Mouse (Mus musculus) midbrain, embryonic 10.5 days (tissue): ENCODE results near the gene Slc22a22. TPM values are rescaled to one million over a fixed set of nuclear protein-coding genes. Genes with fewer than 3 reads are reported as not detected.
A peak's percentile ranks its signal among the peaks of the same experiment; 100 is the strongest.

Experiments
- DNase-seq: peaks from one replicate; pipeline ENCODE4 v3.0.0-alpha.2; 2017; ENCODE audit warnings: low spot score
- H3K27ac ChIP-seq: fragments of 300-500 bp; sonication (generic); replicated peaks from 2 replicates; pipeline ENCODE4 v1.5.1; 2016; ENCODE audit warnings: mild to moderate bottlenecking
- H3K27me3 ChIP-seq: fragments of 300-500 bp; sonication (generic); 2 replicates; pipeline ENCODE4 v1.6.1; 2016; ENCODE audit warnings: low read depth, mild to moderate bottlenecking; ENCODE audit not compliant: poor library complexity, severe bottlenecking
- H3K36me3 ChIP-seq: fragments of 300-500 bp; sonication (generic); 2 replicates; pipeline ENCODE4 v1.6.1; 2016; ENCODE audit warnings: mild to moderate bottlenecking, moderate library complexity
- H3K4me1 ChIP-seq: fragments of 300-500 bp; sonication (generic); 2 replicates; pipeline ENCODE4 v1.6.1; 2016
- H3K4me3 ChIP-seq: fragments of 300-500 bp; sonication (generic); 2 replicates; pipeline ENCODE4 v1.5.1; 2016; ENCODE audit warnings: mild to moderate bottlenecking, moderate library complexity
- H3K9me3 ChIP-seq: fragments of 300-500 bp; sonication (generic); replicated peaks from 2 replicates; pipeline ENCODE4 v1.6.1; 2016; ENCODE audit warnings: mild to moderate bottlenecking
- whole genome bisulfite sequencing: fragments of 180-500 bp; shearing (Covaris S2); methylation state at CpG from one replicate; pipeline ENCODE4 v1.1.7; 2016; 5-methylcytosine and 5-hydroxymethylcytosine counted together
- polyA plus RNA-seq: library from polyadenylated mRNA; unstranded; fragments of >200 nt; fragmentation: Nextera tagmentation; extraction: Ambion mirVana; gene quantifications from 2 replicates; pipeline ENCODE4 v1.2.1, GENCODE M21; 2016

Gene Slc22a22
- polyA plus RNA-seq = not detected in 2 replicates

- 74% methylated on average over 2 of the region's 2 CpGs for WGBS
- Histone ChIP-seq H3K4me1 (peaks cover 5% of the 10 kb centered on the region), H3K27ac (no peak within 1 kb of the TSS), H3K9me3 (no peaks in the 10 kb centered on the region), H3K36me3 (no peaks in the 10 kb centered on the region), H3K4me3 (no peak within 1 kb of the TSS), H3K27me3 (no peaks in the 10 kb centered on the region)
- no peak for DNase-seq
Measured at GRCm38 (mm10) chr15:57477525-57477924, at the start of gene Slc22a22. Slc22a22 (minus strand) TSS chr15:57477625.

- Histone ChIP-seq H3K27me3 (no peaks in the 10 kb centered on the region), H3K36me3 (no peaks in the 10 kb centered on the region), H3K4me3 (no peak overlapping the region), H3K4me1 (peaks cover 17% of the 10 kb centered on the region), H3K9me3 (no peaks in the 10 kb centered on the region), H3K27ac (no peak overlapping the region)
- 57% methylated on average over 10 of the region's 10 CpGs for WGBS
- DNase-seq = peak; percentile 16
Measured at GRCm38 (mm10) chr15:57523510-57524298, 46.3 kb upstream of the Slc22a22 start.

GRCm38 (mm10) chr15:57522160-57522559, 44.7 kb upstream of the Slc22a22 start:
- Histone ChIP-seq H3K27ac (no peak overlapping the region), H3K36me3 (no peaks in the 10 kb centered on the region), H3K27me3 (no peaks in the 10 kb centered on the region), H3K4me3 (no peak overlapping the region), H3K4me1 (peaks cover 17% of the 10 kb centered on the region), H3K9me3 (no peaks in the 10 kb centered on the region)
- no peak for DNase-seq
- WGBS = 69% methylated on average over 1 of the region's 1 CpGs

DNA sequence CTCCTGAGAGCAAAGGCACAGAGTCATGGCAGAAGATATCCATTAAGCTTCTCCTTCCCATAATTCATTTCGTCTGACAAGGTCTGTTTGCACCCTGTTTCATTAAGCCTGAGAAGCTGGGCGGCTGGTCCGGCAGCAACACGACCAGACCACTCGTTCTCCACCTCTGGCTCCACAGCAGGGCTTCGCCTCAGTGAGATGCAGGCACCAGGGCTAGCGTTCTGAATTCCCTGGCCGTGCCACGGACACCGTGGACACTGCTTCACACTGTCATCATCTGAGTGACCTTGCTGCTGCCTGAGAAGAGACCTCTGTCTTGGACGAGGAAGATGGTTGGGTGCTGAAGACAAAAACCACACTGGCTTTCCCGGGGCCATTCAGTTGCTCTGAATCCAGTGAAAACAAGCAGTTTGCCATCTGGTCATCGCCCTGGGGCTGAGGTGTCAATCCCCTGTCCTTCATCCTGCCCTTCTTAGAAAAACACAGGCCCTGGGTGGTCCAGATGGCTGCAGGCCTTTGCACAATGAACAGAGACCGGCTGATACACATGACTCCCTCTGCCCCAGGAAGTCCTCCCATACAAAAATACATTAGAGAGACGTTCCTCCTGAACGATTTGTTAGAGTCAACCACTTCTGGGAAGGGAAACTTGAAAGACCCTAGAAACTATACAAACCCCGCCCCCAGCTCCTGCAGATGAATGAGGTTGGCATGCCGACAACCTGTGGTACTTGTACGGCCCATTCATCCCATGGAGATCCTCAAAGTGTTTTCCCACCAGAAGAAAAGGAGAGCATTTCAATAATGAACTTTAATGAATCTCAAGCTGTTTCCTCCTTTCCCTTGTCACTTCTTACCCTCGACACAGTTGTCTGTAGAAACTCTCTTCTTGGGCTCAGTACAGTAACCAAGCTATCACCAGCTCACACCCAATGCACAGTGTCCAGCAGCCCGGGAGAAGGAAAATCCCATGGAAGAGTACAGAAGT, 32.1 kb upstream of the Slc22a22 start:
- Histone ChIP-seq H3K9me3 (no peaks in the 10 kb centered on the region), H3K27me3 (no peaks in the 10 kb centered on the region; the same call in 1 of the 2 replicates), H3K36me3 (no peaks in the 10 kb centered on the region), H3K4me1 (peaks cover 14% of the 10 kb centered on the region), H3K4me3 (no peak overlapping the region), H3K27ac (peak overlapping the region; percentile 43; the same call in 1 of the 2 replicates)
- DNase-seq = peak; percentile 56
- 53% methylated on average over 21 of the region's 21 CpGs for WGBS

DNA sequence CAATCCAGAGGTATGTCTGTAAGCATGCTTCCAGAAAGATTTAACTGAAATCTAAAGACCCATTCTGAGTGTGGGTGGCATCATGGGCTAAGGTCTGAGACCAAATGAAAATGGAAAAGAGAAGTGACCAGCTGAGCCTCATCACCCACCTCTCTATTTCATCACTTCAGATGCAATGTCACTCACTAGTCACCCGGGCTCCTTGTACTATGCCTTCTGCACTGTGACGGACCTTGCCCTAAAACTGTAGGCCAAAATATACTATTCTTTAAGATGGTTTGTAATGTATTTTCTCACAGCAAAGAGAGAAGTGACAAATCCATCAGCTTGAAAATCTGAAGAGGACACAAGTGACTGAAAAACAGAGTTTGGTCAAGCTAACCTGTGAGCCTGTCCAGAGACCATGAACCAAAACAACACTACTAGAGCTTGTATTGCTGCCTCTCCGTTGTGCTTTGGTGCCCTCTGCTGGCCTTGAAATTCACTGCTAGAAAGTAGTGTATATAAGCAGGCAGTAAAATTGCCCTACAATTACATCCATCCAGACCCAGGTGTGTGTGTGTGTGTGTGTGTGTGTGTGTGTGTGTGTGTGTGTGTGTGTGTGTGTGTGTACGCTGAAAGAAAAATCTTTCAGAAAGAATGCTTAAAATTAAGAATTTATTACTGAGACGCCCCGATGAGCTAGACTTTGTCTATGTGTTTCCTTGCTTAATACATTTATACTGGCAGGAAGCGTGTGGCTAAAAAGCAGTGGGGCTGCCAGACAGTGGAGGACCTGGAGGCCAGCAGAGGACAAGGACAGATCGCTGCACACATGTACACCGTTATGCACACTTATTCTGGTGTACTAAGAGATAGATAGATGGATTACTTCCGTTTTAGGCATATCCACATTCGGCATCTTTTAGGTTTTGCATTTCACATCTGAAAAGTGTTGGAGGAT, 31.1 kb upstream of the Slc22a22 start:
- Histone ChIP-seq H3K27ac (no peak overlapping the region), H3K27me3 (no peaks in the 10 kb centered on the region; the same call in 1 of the 2 replicates), H3K4me1 (peaks cover 24% of the 10 kb centered on the region), H3K9me3 (no peaks in the 10 kb centered on the region), H3K4me3 (no peak overlapping the region), H3K36me3 (no peaks in the 10 kb centered on the region)
- WGBS = 67% methylated on average over 11 of the region's 11 CpGs
- peak; percentile 80 for DNase-seq

GRCm38 (mm10) chr15:57504126-57504705, 26.8 kb upstream of the Slc22a22 start:
- no peak for DNase-seq

GRCm38 (mm10) chr15:57503656-57504055, 26.2 kb upstream of the Slc22a22 start:
- Histone ChIP-seq H3K4me3 (no peak overlapping the region), H3K27me3 (no peaks in the 10 kb centered on the region; the same call in 1 of the 2 replicates), H3K27ac (no peak overlapping the region), H3K9me3 (no peaks in the 10 kb centered on the region), H3K4me1 (peaks cover 11% of the 10 kb centered on the region), H3K36me3 (no peaks in the 10 kb centered on the region)
- 83% methylated on average over 3 of the region's 3 CpGs for WGBS
- no peak for DNase-seq

More at GRCm38 (mm10) chr15:57504126-57504705, 26.8 kb upstream of the Slc22a22 start:
- Histone ChIP-seq H3K4me3 (no peak overlapping the region), H3K27me3 (no peaks in the 10 kb centered on the region; the same call in 1 of the 2 replicates), H3K4me1 (peaks cover 16% of the 10 kb centered on the region), H3K36me3 (no peaks in the 10 kb centered on the region), H3K9me3 (no peaks in the 10 kb centered on the region), H3K27ac (no peak overlapping the region)
- 72% methylated on average over 9 of the region's 9 CpGs for WGBS

- H3K36me3 ChIP-seq = no peaks in the 10 kb centered on the region
- no peak overlapping the region for H3K27ac ChIP-seq
- H3K9me3 ChIP-seq = no peaks in the 10 kb centered on the region
- peaks cover 6% of the 10 kb centered on the region; the same call in 1 of the 2 replicates for H3K27me3 ChIP-seq
- DNase-seq = no peak
- peaks cover 11% of the 10 kb centered on the region for H3K4me1 ChIP-seq
- no peak overlapping the region for H3K4me3 ChIP-seq
Measured at GRCm38 (mm10) chr15:57501559-57501958, 24.1 kb upstream of the Slc22a22 start.

DNA sequence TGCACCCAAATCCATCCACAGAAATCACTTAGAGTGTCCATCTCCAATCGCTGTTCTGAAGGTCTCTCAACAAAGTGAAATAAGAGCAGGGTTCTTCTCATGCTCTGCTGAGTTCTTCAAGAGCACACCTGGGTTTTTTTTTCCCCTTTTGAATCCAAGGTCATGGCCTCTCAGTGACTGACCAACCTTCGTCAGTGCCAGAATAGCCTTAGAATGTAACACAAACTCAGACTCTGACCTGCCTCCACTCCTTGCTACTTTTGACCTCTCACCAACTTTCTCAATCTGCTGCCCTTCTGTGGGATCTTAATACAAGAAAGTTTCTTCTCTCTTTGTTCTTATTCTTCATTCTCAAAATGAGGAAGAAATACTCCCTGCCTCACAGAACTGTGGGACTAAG, 18.7 kb upstream of the Slc22a22 start:
- no peak overlapping the region for H3K27ac ChIP-seq
- 90% methylated on average over 2 of the region's 2 CpGs for WGBS
- peaks cover 6% of the 10 kb centered on the region; the same call in 1 of the 2 replicates for H3K27me3 ChIP-seq

GRCm38 (mm10) chr15:57482509-57482908, 5.1 kb upstream of the Slc22a22 start:
- WGBS = 37% methylated on average over 2 of the region's 2 CpGs
- Histone ChIP-seq H3K36me3 (no peaks in the 10 kb centered on the region), H3K9me3 (no peaks in the 10 kb centered on the region), H3K27me3 (no peaks in the 10 kb centered on the region), H3K4me3 (no peak overlapping the region), H3K4me1 (peaks cover 7% of the 10 kb centered on the region), H3K27ac (no peak overlapping the region)
- no peak for DNase-seq

More for the DNA sequence above, 18.7 kb upstream of the Slc22a22 start:
- DNase-seq = no peak
- Histone ChIP-seq H3K9me3 (no peaks in the 10 kb centered on the region), H3K4me3 (no peak overlapping the region), H3K36me3 (no peaks in the 10 kb centered on the region), H3K4me1 (no peaks in the 10 kb centered on the region)

- no peak for DNase-seq
Measured at GRCm38 (mm10) chr15:57471648-57472047, 5.8 kb downstream of the Slc22a22 start.

More at GRCm38 (mm10) chr15:57471648-57472047, 5.8 kb downstream of the Slc22a22 start:
- Histone ChIP-seq H3K4me3 (no peak overlapping the region), H3K27ac (no peak overlapping the region), H3K36me3 (no peaks in the 10 kb centered on the region), H3K27me3 (no peaks in the 10 kb centered on the region), H3K9me3 (no peaks in the 10 kb centered on the region), H3K4me1 (no peaks in the 10 kb centered on the region)
- WGBS = 60% methylated on average over 3 of the region's 3 CpGs
